Mouse (Mus musculus) ES-Bruce4 (cell line): ENCODE data around the gene Nfatc4.

ENCODE experiments used
- CTCF ChIP-seq: IDR thresholded peaks from one replicate; pipeline ENCODE4 v1.8.1; 2011; ENCODE audit warnings: low read depth, low read length
- EP300 ChIP-seq: IDR thresholded peaks from 2 replicates; pipeline ENCODE4 v1.6.1; 2011; ENCODE audit warnings: low read depth, low read length; ENCODE audit not compliant: insufficient read depth
- POLR2A ChIP-seq: IDR thresholded peaks from one replicate; pipeline ENCODE4 v1.8.1; 2011; ENCODE audit warnings: low read length; ENCODE audit not compliant: insufficient read depth

DNA sequence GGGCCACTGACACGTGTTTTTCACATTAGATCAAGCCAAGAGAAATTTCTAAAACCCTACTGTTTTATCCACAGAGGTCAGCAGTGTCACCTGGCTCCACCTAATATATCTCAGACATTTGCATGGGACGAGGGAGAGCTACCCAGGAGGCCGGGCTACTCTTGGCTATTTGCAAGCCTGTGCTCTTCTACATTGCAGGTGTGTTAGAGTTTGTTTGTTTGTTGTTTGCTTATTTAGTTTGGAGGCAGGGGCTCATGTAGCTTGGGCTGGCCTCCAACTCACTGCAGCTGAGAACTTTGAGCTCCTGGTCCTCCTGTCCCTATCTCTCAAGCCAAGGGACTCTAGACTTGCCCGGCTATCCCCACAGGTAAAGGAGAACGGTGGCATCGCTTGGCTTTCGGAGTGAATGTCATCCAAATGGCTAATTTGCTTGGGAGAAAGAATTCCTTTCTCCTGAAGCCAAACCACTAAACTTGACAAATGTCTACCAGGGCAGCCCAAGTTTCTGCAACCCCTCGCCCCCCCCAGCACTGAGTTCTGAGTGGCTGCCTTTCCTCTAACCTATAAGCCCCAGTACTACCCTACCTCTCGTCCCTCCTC is 40.5 kb upstream of the Nfatc4 start:
- no peak for TF ChIP-seq EP300
- TF ChIP-seq CTCF = no peak
- TF ChIP-seq POLR2A = no peak
